Mouse (Mus musculus): ENCODE measurements around the gene Taf4. TPM values are rescaled to one million over a fixed set of nuclear protein-coding genes. Genes with fewer than 3 reads are reported as not detected.

The Taf4 gene
- polyA plus RNA-seq, 1 experiment from 2014 or later, result 5.8 TPM

GRCm38 (mm10) chr2:179869871-179870270 is 106.6 kb downstream of the Taf4 start:
- Histone ChIP-seq H3K27ac (0 out of 2 replicates have a peak overlapping the region, but pooled peaks have one; percentile 46), H3K9me3 (no peaks in the 10 kb centered on the region), H3K27me3 (0 out of 2 replicates have a peak, but pooled peaks cover 3% of the 10 kb centered on the region), H3K9ac (peak overlapping the region; percentile 25; the same call in 1 of the 2 replicates), H3K4me3 (replicated peaks) (no peak overlapping the region), H3K4me2 (no peak overlapping the region), H3K4me1 (peaks cover 10% of the 10 kb centered on the region), H3K36me3 (replicated peaks) (no peaks in the 10 kb centered on the region)
- WGBS, result 17% methylated on average over 2 of the region's 2 CpGs
- ATAC-seq (ENCODE audit: low FRiP score), result peak; percentile 67

- 79% methylated on average over 3 of the region's 3 CpGs for WGBS
- no peak overlapping the region for H3K4me2 ChIP-seq
- no peaks in the 10 kb centered on the region for H3K9me3 ChIP-seq
- H3K4me3 ChIP-seq (replicated peaks), result no peak overlapping the region
- no peak for ATAC-seq (ENCODE audit: low FRiP score)
- no peak overlapping the region for H3K27ac ChIP-seq
- H3K36me3 ChIP-seq (replicated peaks), result no peaks in the 10 kb centered on the region
- H3K27me3 ChIP-seq, result no peaks in the 10 kb centered on the region
- no peak overlapping the region for H3K9ac ChIP-seq
- peaks cover 15% of the 10 kb centered on the region for H3K4me1 ChIP-seq
Observed at GRCm38 (mm10) chr2:179867669-179868068, 108.8 kb downstream of the Taf4 start.

GRCm38 (mm10) chr2:179865097-179865496 is 111.3 kb downstream of the Taf4 start:
- no peaks in the 10 kb centered on the region for H3K9me3 ChIP-seq
- H3K27ac ChIP-seq, result no peak overlapping the region
- H3K9ac ChIP-seq, result no peak overlapping the region
- H3K4me1 ChIP-seq, result peaks cover 11% of the 10 kb centered on the region
- ATAC-seq (ENCODE audit: low FRiP score), result no peak
- no peaks in the 10 kb centered on the region for H3K36me3 ChIP-seq (replicated peaks)
- WGBS, result 80% methylated on average over 5 of the region's 5 CpGs
- H3K27me3 ChIP-seq, result no peaks in the 10 kb centered on the region
- no peak overlapping the region for H3K4me3 ChIP-seq (replicated peaks)
- no peak overlapping the region for H3K4me2 ChIP-seq

- peak overlapping the region; percentile 42; the same call in 1 of the 2 replicates for H3K27ac ChIP-seq
- 80% methylated on average over 3 of the region's 3 CpGs for WGBS
- no peak for ATAC-seq (ENCODE audit: low FRiP score)
Observed at GRCm38 (mm10) chr2:179863266-179863665, 113.2 kb downstream of the Taf4 start.

GRCm38 (mm10) chr2:179862676-179863075 is 113.8 kb downstream of the Taf4 start:
- Histone ChIP-seq H3K36me3 (replicated peaks) (no peaks in the 10 kb centered on the region), H3K27me3 (no peaks in the 10 kb centered on the region), H3K4me3 (replicated peaks) (no peak overlapping the region), H3K27ac (no peak overlapping the region), H3K4me2 (no peak overlapping the region), H3K9ac (no peak overlapping the region), H3K4me1 (peaks cover 5% of the 10 kb centered on the region; the same call in 1 of the 2 replicates), H3K9me3 (no peaks in the 10 kb centered on the region)
- ATAC-seq (ENCODE audit: low FRiP score), result no peak
- WGBS, result 76% methylated on average over 3 of the region's 3 CpGs

More at GRCm38 (mm10) chr2:179863266-179863665, 113.2 kb downstream of the Taf4 start:
- H3K4me3 ChIP-seq (replicated peaks), result no peak overlapping the region
- H3K9me3 ChIP-seq, result no peaks in the 10 kb centered on the region
- no peaks in the 10 kb centered on the region for H3K27me3 ChIP-seq
- no peak overlapping the region for H3K4me2 ChIP-seq
- H3K36me3 ChIP-seq (replicated peaks), result no peaks in the 10 kb centered on the region
- no peak overlapping the region for H3K9ac ChIP-seq
- peaks cover 5% of the 10 kb centered on the region; the same call in 1 of the 2 replicates for H3K4me1 ChIP-seq

Other genes starting within 250 kb of the Taf4 start
- 15.4 and 15.7 TPM in 2 replicates for gene Lsm14b, start 48.3 kb upstream of the Taf4 start, polyA plus RNA-seq (2016; fragmentation: Nextera tagmentation; extraction: Ambion mirVana)
- 666 and 694 TPM in 2 replicates for gene Psma7, start 65.8 kb upstream of the Taf4 start, polyA plus RNA-seq (2016; fragmentation: Nextera tagmentation; extraction: Ambion mirVana)
- 25.0 and 29.4 TPM in 2 replicates for gene Ss18l1, start 65.9 kb upstream of the Taf4 start, polyA plus RNA-seq (2016; fragmentation: Nextera tagmentation; extraction: Ambion mirVana)
- 31.5 and 31.6 TPM in 2 replicates for gene Mtg2, start 93.9 kb upstream of the Taf4 start, polyA plus RNA-seq (2016; fragmentation: Nextera tagmentation; extraction: Ambion mirVana)
- gene Hrh3, start 127.8 kb upstream of the Taf4 start, polyA plus RNA-seq (2016; fragmentation: Nextera tagmentation; extraction: Ambion mirVana), result 3.3 and 3.5 TPM in 2 replicates
- 46.2 and 46.9 TPM in 2 replicates for gene Osbpl2, start 142.7 kb upstream of the Taf4 start, polyA plus RNA-seq (2016; fragmentation: Nextera tagmentation; extraction: Ambion mirVana)
- 213 and 225 TPM in 2 replicates for gene Adrm1, start 194.8 kb upstream of the Taf4 start, polyA plus RNA-seq (2016; fragmentation: Nextera tagmentation; extraction: Ambion mirVana)
- gene Lama5, start 249.2 kb upstream of the Taf4 start, polyA plus RNA-seq (2016; fragmentation: Nextera tagmentation; extraction: Ambion mirVana), result 4.9 and 5.1 TPM in 2 replicates

Measured in forebrain, embryonic 12.5 days (tissue).